In genomic region chr5:33720852-33721490, GRCm38 (mm10) we compare ENCODE assay signal across 8 mouse cellular contexts. TPM values are rescaled to one million over a fixed set of nuclear protein-coding genes. Genes with fewer than 3 reads are reported as not detected.
DNase-seq lines count a peak whose midpoint lies in the region; ATAC-seq and TF ChIP-seq lines count a peak whose summit lies in the region.

No protein-coding gene starts in this region.

- no peak overlapping the region for H3K27ac ChIP-seq in heart, embryonic 12.5 days (ENCODE audit: poor library complexity, severe bottlenecking)
- no peak overlapping the region for H3K27ac ChIP-seq in ES-E14 (ENCODE audit: insufficient read depth, low read depth, low read length, poor library complexity, severe bottlenecking)
- no peak overlapping the region for H3K27ac ChIP-seq in heart, postnatal 0 days (ENCODE audit: low read depth)

- no peak for ATAC-seq in heart, embryonic 12.5 days (ENCODE audit: insufficient number of reproducible peaks, low FRiP score)
- no peak for ATAC-seq in heart, postnatal 0 days (ENCODE audit: insufficient read depth, low read depth)

- H3K9ac ChIP-seq in heart, embryonic 12.5 days: peak overlapping the region; percentile 75; the same call in 1 of the 2 replicates
- no peak overlapping the region for H3K9ac ChIP-seq in ES-E14 (ENCODE audit: insufficient read depth, low read depth, low read length, poor library complexity, severe bottlenecking)
- no peak overlapping the region for H3K9ac ChIP-seq in heart, postnatal 0 days (replicated peaks; ENCODE audit: low read depth, low read length)

- H3K4me1 ChIP-seq in heart, embryonic 12.5 days (replicated peaks): peaks cover 43% of the 10 kb centered on the region
- peaks cover 0 to 7% of the 10 kb centered on the region in 2 experiments; a peak in 1 of 4 replicates for H3K4me1 ChIP-seq in ES-E14 (ENCODE audit: control insufficient read depth in 2 of 2, insufficient read depth in 2 of 2, low read length in 2 of 2, poor library complexity in 1 of 2)
- H3K4me1 ChIP-seq in heart, postnatal 0 days (ENCODE audit: control insufficient read depth, insufficient read depth): peaks cover 9% of the 10 kb centered on the region; the same call in 1 of the 2 replicates

- no peaks in the 10 kb centered on the region for H3K36me3 ChIP-seq in heart, embryonic 12.5 days
- no peaks in the 10 kb centered on the region for H3K36me3 ChIP-seq in ES-E14 (ENCODE audit: control insufficient read depth, insufficient read depth, low read length, poor library complexity, severe bottlenecking)
- H3K36me3 ChIP-seq in heart, postnatal 0 days (replicated peaks; ENCODE audit: control insufficient read depth, insufficient read depth, low read length): no peaks in the 10 kb centered on the region

- WGBS in heart, embryonic 12.5 days: 4% methylated on average over 8 of the region's 8 CpGs
- WGBS in heart, postnatal 0 days: 6% methylated on average over 8 of the region's 8 CpGs

- in situ Hi-C loops in ES-E14 (cut with MboI; ENCODE audit: low sequenced_read_pairs in 2 of 2, unreplicated experiment in 2 of 2): loop anchor here in 1 of 2 experiments (10.0 to 25.0 kb wide), 2 partner anchors 286 to 1666 kb away; partner anchors contain the start of genes Hmx1 and Nkx1-1

- no peaks in the 10 kb centered on the region for H3K9me3 ChIP-seq in heart, embryonic 12.5 days (replicated peaks)
- H3K9me3 ChIP-seq in ES-E14 (ENCODE audit: control insufficient read depth, insufficient read depth, low read depth, low read length): no peaks in the 10 kb centered on the region
- H3K9me3 ChIP-seq in heart, postnatal 0 days (replicated peaks; ENCODE audit: control insufficient read depth, low read length): no peaks in the 10 kb centered on the region

- peak overlapping the region; percentile 88 for H3K4me2 ChIP-seq in heart, embryonic 12.5 days
- peak overlapping the region; percentile 96 for H3K4me2 ChIP-seq in heart, postnatal 0 days (ENCODE audit: low read depth, low read length)

- no peak for TF ChIP-seq EP300 in heart, postnatal 0 days (IDR thresholded peaks at IDR 0.05; ENCODE audit: low read depth)

- peaks cover 26% of the 10 kb centered on the region for H3K27me3 ChIP-seq in heart, embryonic 12.5 days (replicated peaks)
- peaks cover 49% of the 10 kb centered on the region for H3K27me3 ChIP-seq in heart, postnatal 0 days (ENCODE audit: control insufficient read depth, insufficient read depth, low read length)

- no peak for DNase-seq in heart, postnatal 25 days (ENCODE audit: low spot score)
- DNase-seq in ES-E14 (ENCODE audit: low read depth, low spot score): no peak
- DNase-seq in heart, postnatal 0 days (ENCODE audit: low spot score): no peak
- DNase-seq in lung, postnatal 4 days: peak; percentile 18 to 56
- no peak for DNase-seq in B cell, adult 2 months
- DNase-seq in spleen, postnatal 10 days (ENCODE audit: low spot score in 2 of 2): no peak
- DNase-seq in gastrocnemius, adult 8-10 months (ENCODE audit: low spot score in 2 of 2): no peak

- no peak for TF ChIP-seq CTCF in heart, postnatal 0 days (IDR thresholded peaks at IDR 0.05; ENCODE audit: low read depth)

- intact Hi-C loops in heart, postnatal 25 days (cut with DNase I): loop anchor here (2.0 kb wide), 1 partner anchor 26 kb away; no protein-coding TSS in a partner anchor

- H3K4me3 ChIP-seq in heart, embryonic 12.5 days: peak overlapping the region; percentile 60
- H3K4me3 ChIP-seq in ES-E14 (ENCODE audit: insufficient read depth in 1 of 2, low read depth in 1 of 2, low read length in 2 of 2, poor library complexity in 1 of 2, severe bottlenecking in 1 of 2): peak overlapping the region; percentile 55 to 72; a peak in 3 of 4 replicates
- H3K4me3 ChIP-seq in heart, postnatal 0 days (ENCODE audit: low read depth, low read length): peak overlapping the region; percentile 80

TF ChIP-seq in ES-E14, 5 proteins besides CTCF, POLR2A, EP300 and RAD21:
- TF ChIP-seq ZNF384 (IDR thresholded peaks at IDR 0.05; ENCODE audit: low read depth, low read length) (no peak), HCFC1 (IDR thresholded peaks at IDR 0.05; ENCODE audit: borderline replicate concordance, insufficient read depth, low read length) (no peak), CHD2 (IDR thresholded peaks at IDR 0.05; ENCODE audit: low read depth, low read length) (no peak), MAFK (IDR thresholded peaks at IDR 0.05; ENCODE audit: insufficient read depth, low read depth, low read length) (no peak), ZC3H11A (IDR thresholded peaks at IDR 0.05; ENCODE audit: borderline replicate concordance, low read depth, low read length) (no peak)

RNA-seq across cellular contexts. Expression of gene Fgfr3, which starts 0.5 kb away (rescaled TPM):
- polyA plus RNA-seq in heart, embryonic 12.5 days (2016; fragmentation: Nextera tagmentation; extraction: Ambion mirVana): 6.3 and 7.9 TPM in 2 replicates
- total RNA-seq in heart, postnatal 25 days (2021): 10 to 100 TPM in 1 of 2 experiments, 1 to 10 TPM in 1; 4.9 to 10.8 TPM
- total RNA-seq in ES-E14 (2012; rRNA removed): 3.9 and 5.1 TPM in 2 replicates
- 12.5 and 19.8 TPM in 2 replicates for total RNA-seq in heart, postnatal 0 days (2014; rRNA removed; ENCODE audit: low replicate concordance)
- 1.4 and 2.0 TPM in 2 replicates for polyA plus RNA-seq in heart, postnatal 0 days (2015; fragmentation: Nextera tagmentation; extraction: Ambion mirVana)
- total RNA-seq in gastrocnemius, adult 8-10 months (2022): 1 to 10 TPM; 1.6 to 4.7 (median 1.9) TPM

Comparison
In these comparisons a context has a peak if more than half of its experiments do, and no peak if none do; other contexts are left out.
1. DNase-seq: peak in lung, postnatal 4 days (2 of 2); none in heart, postnatal 25 days (single experiment), ES-E14 (single experiment), heart, postnatal 0 days (single experiment), B cell, adult 2 months (0 of 2), spleen, postnatal 10 days (0 of 2) and gastrocnemius, adult 8-10 months (0 of 2).
2. Peak in every context shown above with its lines, with median percentiles within 50 percentile points of each other: H3K4me3 ChIP-seq.